Mouse (Mus musculus): ENCODE measurements around the gene Birc3.

DNA sequence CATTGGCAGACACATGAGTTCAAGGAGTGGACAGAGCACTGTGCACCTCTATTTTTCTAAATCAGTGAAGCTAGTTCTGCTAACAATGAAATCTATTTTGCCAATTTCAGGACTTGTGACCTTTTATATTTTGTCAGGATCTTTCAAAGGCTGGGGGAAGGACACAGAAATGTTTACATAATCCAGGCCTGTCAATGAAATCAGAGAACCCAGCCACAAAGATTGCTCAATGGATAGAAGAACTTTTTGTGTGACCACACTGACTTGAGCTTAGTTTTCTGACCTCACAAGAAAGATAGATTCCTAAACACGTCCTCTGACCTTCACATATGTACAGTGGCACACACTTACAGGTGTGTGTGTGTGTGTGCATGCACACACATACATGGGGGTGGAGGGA is 18.2 kb upstream of the Birc3 start:
- TF ChIP-seq USF1 (IDR thresholded peaks at IDR 0.05; ENCODE audit: low read depth) (no peak), POLR2A (IDR thresholded peaks at IDR 0.05; ENCODE audit: insufficient read length, low read depth) (no peak), MAX (IDR thresholded peaks at IDR 0.05; ENCODE audit: low read depth) (no peak), SRF (IDR thresholded peaks at IDR 0.05; ENCODE audit: control insufficient read depth, insufficient read length, low read depth) (no peak), CEBPB (IDR thresholded peaks at IDR 0.05; ENCODE audit: insufficient read depth, poor library complexity, severe bottlenecking) (no peak), E2F4 (IDR thresholded peaks at IDR 0.05; ENCODE audit: insufficient read depth) (no peak), MYOD1 (IDR thresholded peaks at IDR 0.05; ENCODE audit: control insufficient read depth in 1 of 3, insufficient read length in 2 of 3, low read depth in 2 of 3) (no peak), POLR2AphosphoS2 (IDR thresholded peaks at IDR 0.05; ENCODE audit: insufficient read length, low read depth) (no peak)
